Mouse (Mus musculus) G1E-ER4 (cell line): ENCODE results near the gene Arnt2. TPM values are rescaled to one million over a fixed set of nuclear protein-coding genes. Genes with fewer than 3 reads are reported as not detected.

Experiments used
- GATA1 ChIP-seq: IDR thresholded peaks from one replicate; pipeline ENCODE4 v1.8.0; 2012; ENCODE audit warnings: low read length, inconsistent platforms
- polyA plus RNA-seq: library from polyadenylated mRNA; stranded (reverse); fragments of >175 nt; gene quantifications from 2 replicates; pipeline ENCODE4 v1.2.3, GENCODE M21; 2012

Gene Arnt2
- polyA plus RNA-seq, 1 experiment: not detected

- no peak for TF ChIP-seq GATA1
These were observed 38.9 kb downstream of the Arnt2 start for GRCm38 (mm10) chr7:84370911-84371592.

- TF ChIP-seq GATA1: no peak
These were observed 43.7 kb downstream of the Arnt2 start for GRCm38 (mm10) chr7:84366251-84366650.

GRCm38 (mm10) chr7:84362711-84363110 lies 47.3 kb downstream of the Arnt2 start:
- TF ChIP-seq GATA1: no peak

- TF ChIP-seq GATA1: no peak
These were observed 48.8 kb downstream of the Arnt2 start for GRCm38 (mm10) chr7:84361086-84361684.

- no peak for TF ChIP-seq GATA1
These were observed 51.5 kb downstream of the Arnt2 start for GRCm38 (mm10) chr7:84358426-84358825.

- TF ChIP-seq GATA1: no peak
These were observed 54.1 kb downstream of the Arnt2 start for GRCm38 (mm10) chr7:84355619-84356570.

GRCm38 (mm10) chr7:84354890-84355289 lies 55.1 kb downstream of the Arnt2 start:
- TF ChIP-seq GATA1: no peak

- TF ChIP-seq GATA1: no peak
These were observed 59.4 kb downstream of the Arnt2 start for GRCm38 (mm10) chr7:84350529-84350928.

- TF ChIP-seq GATA1: no peak
These were observed 60.0 kb downstream of the Arnt2 start for GRCm38 (mm10) chr7:84349976-84350375.

GRCm38 (mm10) chr7:84348145-84348911 lies 61.6 kb downstream of the Arnt2 start:
- no peak for TF ChIP-seq GATA1

GRCm38 (mm10) chr7:84343160-84343559 lies 66.8 kb downstream of the Arnt2 start:
- TF ChIP-seq GATA1: no peak

- TF ChIP-seq GATA1: no peak
These were observed 69.0 kb downstream of the Arnt2 start for GRCm38 (mm10) chr7:84341001-84341400.

- TF ChIP-seq GATA1: no peak
These were observed 70.8 kb downstream of the Arnt2 start for GRCm38 (mm10) chr7:84339186-84339585.

- no peak for TF ChIP-seq GATA1
These were observed 72.2 kb downstream of the Arnt2 start for GRCm38 (mm10) chr7:84337768-84338167.

GRCm38 (mm10) chr7:84336907-84337306 lies 73.1 kb downstream of the Arnt2 start:
- TF ChIP-seq GATA1: no peak

GRCm38 (mm10) chr7:84336580-84336886 lies 73.4 kb downstream of the Arnt2 start:
- TF ChIP-seq GATA1: no peak
